Mouse (Mus musculus) embryo, embryonic 9.5 days (tissue): ENCODE measurements at regions not wholly inside any gene's neighbourhood (a gene's known extent, or its start where the extent isn't known, plus 50 kb on each side); places are given as distances from the start of the nearest gene placed in this dataset.

ENCODE experiments used
- DNase-seq: peaks from one replicate; pipeline ENCODE4 v3.0.0-alpha.2; 2017; ENCODE audit errors: extremely low spot score

GRCm38 (mm10) chr16:73835715-73836440, 575.7 kb downstream of the Robo2 start:
- no peak for DNase-seq

GRCm38 (mm10) chr16:73821387-73822338, 590.0 kb downstream of the Robo2 start:
- DNase-seq = peak; percentile 1

- no peak for DNase-seq
These were observed 607.1 kb downstream of the Robo2 start for GRCm38 (mm10) chr16:73804572-73804971.

- no peak for DNase-seq
These were observed 615.0 kb downstream of the Robo2 start for GRCm38 (mm10) chr16:73796528-73797171.

- no peak for DNase-seq
These were observed 626.6 kb downstream of the Robo2 start for GRCm38 (mm10) chr16:73785074-73785438.

- no peak for DNase-seq
These were observed 627.1 kb downstream of the Robo2 start for GRCm38 (mm10) chr16:73784296-73785073.

- no peak for DNase-seq
These were observed 639.2 kb downstream of the Robo2 start for GRCm38 (mm10) chr16:73772454-73772853.

GRCm38 (mm10) chr16:73770440-73770856, 641.2 kb downstream of the Robo2 start:
- DNase-seq = no peak

GRCm38 (mm10) chr16:73769729-73770128, 641.9 kb downstream of the Robo2 start:
- no peak for DNase-seq

- no peak for DNase-seq
These were observed 642.9 kb downstream of the Robo2 start for GRCm38 (mm10) chr16:73768706-73769105.

- DNase-seq = no peak
These were observed 646.4 kb downstream of the Robo2 start for GRCm38 (mm10) chr16:73765184-73765583.

- no peak for DNase-seq
These were observed 650.7 kb downstream of the Robo2 start for GRCm38 (mm10) chr16:73760921-73761320.

- no peak for DNase-seq
These were observed 652.8 kb downstream of the Robo2 start for GRCm38 (mm10) chr16:73758872-73759271.

GRCm38 (mm10) chr16:73754302-73754701, 657.3 kb downstream of the Robo2 start:
- DNase-seq = no peak

GRCm38 (mm10) chr16:73728297-73728696, 683.3 kb downstream of the Robo2 start:
- no peak for DNase-seq

- no peak for DNase-seq
These were observed 691.9 kb downstream of the Robo2 start for GRCm38 (mm10) chr16:73719691-73720090.

GRCm38 (mm10) chr16:73716301-73716700, 695.3 kb downstream of the Robo2 start:
- no peak for DNase-seq

GRCm38 (mm10) chr16:73707051-73707450, 704.6 kb downstream of the Robo2 start:
- no peak for DNase-seq

- DNase-seq = no peak
These were observed 722.4 kb downstream of the Robo2 start for GRCm38 (mm10) chr16:73689274-73689673.

- no peak for DNase-seq
These were observed 731.8 kb downstream of the Robo2 start for GRCm38 (mm10) chr16:73679804-73680203.

GRCm38 (mm10) chr16:73670516-73670915, 741.1 kb downstream of the Robo2 start:
- no peak for DNase-seq
